Mouse (Mus musculus): ENCODE data around the gene Baz1a. TPM values are rescaled to one million over a fixed set of nuclear protein-coding genes. Genes with fewer than 3 reads are reported as not detected.

The Baz1a gene
- polyA plus RNA-seq, 1 experiment from 2014 or later: 12.1 TPM

GRCm38 (mm10) chr12:54998411-54998810, 15.7 kb downstream of the Baz1a start:
- H3K9me3 ChIP-seq (ENCODE audit: control insufficient read depth, low read length): no peaks in the 10 kb centered on the region
- H3K4me1 ChIP-seq (replicated peaks; ENCODE audit: control insufficient read depth, insufficient read depth, low read length): no peaks in the 10 kb centered on the region
- H3K36me3 ChIP-seq (ENCODE audit: control insufficient read depth, insufficient read depth): no peaks in the 10 kb centered on the region
- H3K27ac ChIP-seq (ENCODE audit: low read length): no peak overlapping the region
- no peak overlapping the region for H3K4me2 ChIP-seq (ENCODE audit: low read length)
- no peak for ATAC-seq
- 86% methylated on average over 5 of the region's 5 CpGs for WGBS
- H3K4me3 ChIP-seq (replicated peaks; ENCODE audit: low read length): no peak overlapping the region
- no peak overlapping the region for H3K9ac ChIP-seq (replicated peaks; ENCODE audit: low read depth, low read length)
- no peaks in the 10 kb centered on the region for H3K27me3 ChIP-seq (replicated peaks; ENCODE audit: control insufficient read depth, insufficient read depth, low read length)

- no peaks in the 10 kb centered on the region for H3K27me3 ChIP-seq (replicated peaks; ENCODE audit: control insufficient read depth, insufficient read depth, low read length)
- no peak overlapping the region for H3K9ac ChIP-seq (replicated peaks; ENCODE audit: low read depth, low read length)
- H3K27ac ChIP-seq (ENCODE audit: low read length): no peak overlapping the region
- no peak overlapping the region for H3K4me2 ChIP-seq (ENCODE audit: low read length)
- no peaks in the 10 kb centered on the region for H3K36me3 ChIP-seq (ENCODE audit: control insufficient read depth, insufficient read depth)
- no peak for ATAC-seq
- H3K4me3 ChIP-seq (replicated peaks; ENCODE audit: low read length): no peak overlapping the region
- H3K9me3 ChIP-seq (ENCODE audit: control insufficient read depth, low read length): no peaks in the 10 kb centered on the region
- 89% methylated on average over 6 of the region's 6 CpGs for WGBS
- no peaks in the 10 kb centered on the region for H3K4me1 ChIP-seq (replicated peaks; ENCODE audit: control insufficient read depth, insufficient read depth, low read length)
Observed at GRCm38 (mm10) chr12:54996979-54997474, 17.1 kb downstream of the Baz1a start.

- Histone ChIP-seq H3K9me3 (ENCODE audit: control insufficient read depth, low read length) (no peaks in the 10 kb centered on the region), H3K27me3 (replicated peaks; ENCODE audit: control insufficient read depth, insufficient read depth, low read length) (no peaks in the 10 kb centered on the region), H3K9ac (replicated peaks; ENCODE audit: low read depth, low read length) (no peak overlapping the region), H3K4me2 (ENCODE audit: low read length) (no peak overlapping the region), H3K4me3 (replicated peaks; ENCODE audit: low read length) (no peak overlapping the region), H3K4me1 (replicated peaks; ENCODE audit: control insufficient read depth, insufficient read depth, low read length) (no peaks in the 10 kb centered on the region), H3K36me3 (ENCODE audit: control insufficient read depth, insufficient read depth) (no peaks in the 10 kb centered on the region), H3K27ac (ENCODE audit: low read length) (no peak overlapping the region)
- 67% methylated on average over 3 of the region's 3 CpGs for WGBS
- ATAC-seq: no peak
Observed at GRCm38 (mm10) chr12:54995965-54996364, 18.2 kb downstream of the Baz1a start.

GRCm38 (mm10) chr12:54994418-54994817, 19.7 kb downstream of the Baz1a start:
- no peak overlapping the region for H3K4me3 ChIP-seq (replicated peaks; ENCODE audit: low read length)
- WGBS: 93% methylated on average over 4 of the region's 4 CpGs
- H3K4me2 ChIP-seq (ENCODE audit: low read length): no peak overlapping the region
- ATAC-seq: no peak
- no peaks in the 10 kb centered on the region for H3K9me3 ChIP-seq (ENCODE audit: control insufficient read depth, low read length)
- H3K27ac ChIP-seq (ENCODE audit: low read length): no peak overlapping the region
- no peaks in the 10 kb centered on the region for H3K27me3 ChIP-seq (replicated peaks; ENCODE audit: control insufficient read depth, insufficient read depth, low read length)
- no peak overlapping the region for H3K9ac ChIP-seq (replicated peaks; ENCODE audit: low read depth, low read length)
- H3K36me3 ChIP-seq (ENCODE audit: control insufficient read depth, insufficient read depth): no peaks in the 10 kb centered on the region
- H3K4me1 ChIP-seq (replicated peaks; ENCODE audit: control insufficient read depth, insufficient read depth, low read length): no peaks in the 10 kb centered on the region

- H3K4me2 ChIP-seq (ENCODE audit: low read length): no peak overlapping the region
- no peaks in the 10 kb centered on the region for H3K9me3 ChIP-seq (ENCODE audit: control insufficient read depth, low read length)
- no peak overlapping the region for H3K9ac ChIP-seq (replicated peaks; ENCODE audit: low read depth, low read length)
- WGBS: 86% methylated on average over 6 of the region's 6 CpGs
- H3K27me3 ChIP-seq (replicated peaks; ENCODE audit: control insufficient read depth, insufficient read depth, low read length): no peaks in the 10 kb centered on the region
- no peak overlapping the region for H3K27ac ChIP-seq (ENCODE audit: low read length)
- ATAC-seq: no peak
- H3K36me3 ChIP-seq (ENCODE audit: control insufficient read depth, insufficient read depth): no peaks in the 10 kb centered on the region
- no peak overlapping the region for H3K4me3 ChIP-seq (replicated peaks; ENCODE audit: low read length)
- H3K4me1 ChIP-seq (replicated peaks; ENCODE audit: control insufficient read depth, insufficient read depth, low read length): no peaks in the 10 kb centered on the region
Observed at GRCm38 (mm10) chr12:54994068-54994386, 20.1 kb downstream of the Baz1a start.

- H3K4me3 ChIP-seq (replicated peaks; ENCODE audit: low read length): no peak overlapping the region
- no peaks in the 10 kb centered on the region for H3K9me3 ChIP-seq (ENCODE audit: control insufficient read depth, low read length)
- H3K27me3 ChIP-seq (replicated peaks; ENCODE audit: control insufficient read depth, insufficient read depth, low read length): no peaks in the 10 kb centered on the region
- no peak overlapping the region for H3K9ac ChIP-seq (replicated peaks; ENCODE audit: low read depth, low read length)
- no peak overlapping the region for H3K27ac ChIP-seq (ENCODE audit: low read length)
- 78% methylated on average over 16 of the region's 16 CpGs for WGBS
- H3K36me3 ChIP-seq (ENCODE audit: control insufficient read depth, insufficient read depth): no peaks in the 10 kb centered on the region
- no peak for ATAC-seq
- no peak overlapping the region for H3K4me2 ChIP-seq (ENCODE audit: low read length)
- no peaks in the 10 kb centered on the region for H3K4me1 ChIP-seq (replicated peaks; ENCODE audit: control insufficient read depth, insufficient read depth, low read length)
Observed at GRCm38 (mm10) chr12:54993246-54994067, 20.7 kb downstream of the Baz1a start.

GRCm38 (mm10) chr12:54992814-54993213, 21.3 kb downstream of the Baz1a start:
- H3K4me2 ChIP-seq (ENCODE audit: low read length): no peak overlapping the region
- no peak overlapping the region for H3K4me3 ChIP-seq (replicated peaks; ENCODE audit: low read length)
- 92% methylated on average over 3 of the region's 3 CpGs for WGBS
- no peaks in the 10 kb centered on the region for H3K9me3 ChIP-seq (ENCODE audit: control insufficient read depth, low read length)
- H3K4me1 ChIP-seq (replicated peaks; ENCODE audit: control insufficient read depth, insufficient read depth, low read length): no peaks in the 10 kb centered on the region
- no peak overlapping the region for H3K9ac ChIP-seq (replicated peaks; ENCODE audit: low read depth, low read length)
- no peaks in the 10 kb centered on the region for H3K27me3 ChIP-seq (replicated peaks; ENCODE audit: control insufficient read depth, insufficient read depth, low read length)
- ATAC-seq: no peak
- no peak overlapping the region for H3K27ac ChIP-seq (ENCODE audit: low read length)
- no peaks in the 10 kb centered on the region for H3K36me3 ChIP-seq (ENCODE audit: control insufficient read depth, insufficient read depth)

- H3K36me3 ChIP-seq (ENCODE audit: control insufficient read depth, insufficient read depth): no peaks in the 10 kb centered on the region
- no peaks in the 10 kb centered on the region for H3K27me3 ChIP-seq (replicated peaks; ENCODE audit: control insufficient read depth, insufficient read depth, low read length)
- no peak overlapping the region for H3K4me3 ChIP-seq (replicated peaks; ENCODE audit: low read length)
- no peaks in the 10 kb centered on the region for H3K9me3 ChIP-seq (ENCODE audit: control insufficient read depth, low read length)
- H3K9ac ChIP-seq (replicated peaks; ENCODE audit: low read depth, low read length): no peak overlapping the region
- no peak for ATAC-seq
- H3K4me2 ChIP-seq (ENCODE audit: low read length): no peak overlapping the region
- WGBS: 84% methylated on average over 4 of the region's 4 CpGs
- no peak overlapping the region for H3K27ac ChIP-seq (ENCODE audit: low read length)
- peaks cover 7% of the 10 kb centered on the region for H3K4me1 ChIP-seq (replicated peaks; ENCODE audit: control insufficient read depth, insufficient read depth, low read length)
Observed at GRCm38 (mm10) chr12:54988323-54988850, 25.8 kb downstream of the Baz1a start.

- no peak for ATAC-seq
- Histone ChIP-seq H3K4me1 (replicated peaks; ENCODE audit: control insufficient read depth, insufficient read depth, low read length) (peaks cover 7% of the 10 kb centered on the region), H3K9me3 (ENCODE audit: control insufficient read depth, low read length) (no peaks in the 10 kb centered on the region), H3K9ac (replicated peaks; ENCODE audit: low read depth, low read length) (no peak overlapping the region), H3K27ac (ENCODE audit: low read length) (no peak overlapping the region), H3K4me3 (replicated peaks; ENCODE audit: low read length) (no peak overlapping the region), H3K27me3 (replicated peaks; ENCODE audit: control insufficient read depth, insufficient read depth, low read length) (no peaks in the 10 kb centered on the region), H3K4me2 (ENCODE audit: low read length) (no peak overlapping the region), H3K36me3 (ENCODE audit: control insufficient read depth, insufficient read depth) (no peaks in the 10 kb centered on the region)
- WGBS: 84% methylated on average over 2 of the region's 2 CpGs
Observed at GRCm38 (mm10) chr12:54987156-54987555, 27.0 kb downstream of the Baz1a start.
